Mouse (Mus musculus): ENCODE results near the gene Siah2. TPM values are rescaled to one million over a fixed set of nuclear protein-coding genes. Genes with fewer than 3 reads are reported as not detected.

Siah2 gene
- polyA plus RNA-seq (2014; fragmentation: Illumina TruSeq; extraction: RNeasy Lipid Tissue Mini Kit (QIAGEN cat#74804); ENCODE audit: low replicate concordance): 4.6 TPM

GRCm38 (mm10) chr3:58691997-58692721, at the start of gene Siah2:
Siah2 (minus strand) TSS chr3:58692400.

GRCm38 (mm10) chr3:58636406-58637295, 55.5 kb downstream of the Siah2 start, which contains the start of gene Erich6:
Erich6 (minus strand) TSS chr3:58637207.

Other genes with a start within 250 kb of the Siah2 start
- 171 TPM for gene Eif2a, start 166.6 kb downstream of the Siah2 start, polyA plus RNA-seq (2014; fragmentation: Illumina TruSeq; extraction: RNeasy Lipid Tissue Mini Kit (QIAGEN cat#74804); ENCODE audit: low replicate concordance)
- 427 TPM for gene Serp1, start 166.5 kb downstream of the Siah2 start, polyA plus RNA-seq (2014; fragmentation: Illumina TruSeq; extraction: RNeasy Lipid Tissue Mini Kit (QIAGEN cat#74804); ENCODE audit: low replicate concordance)
- gene Selenot, start 115.8 kb downstream of the Siah2 start, polyA plus RNA-seq (2014; fragmentation: Illumina TruSeq; extraction: RNeasy Lipid Tissue Mini Kit (QIAGEN cat#74804); ENCODE audit: low replicate concordance): 403 TPM
- gene Erich6, start 55.2 kb downstream of the Siah2 start, polyA plus RNA-seq (2014; fragmentation: Illumina TruSeq; extraction: RNeasy Lipid Tissue Mini Kit (QIAGEN cat#74804); ENCODE audit: low replicate concordance): not detected
- not detected for gene Mindy4b-ps, start 129.9 kb upstream of the Siah2 start, polyA plus RNA-seq (2014; fragmentation: Illumina TruSeq; extraction: RNeasy Lipid Tissue Mini Kit (QIAGEN cat#74804); ENCODE audit: low replicate concordance)
- not detected for gene Clrn1, start 192.9 kb upstream of the Siah2 start, polyA plus RNA-seq (2014; fragmentation: Illumina TruSeq; extraction: RNeasy Lipid Tissue Mini Kit (QIAGEN cat#74804); ENCODE audit: low replicate concordance)